Mouse (Mus musculus) retina, postnatal 7 days (tissue): ENCODE data around the gene Cops2.
A peak's percentile ranks its signal among the peaks of the same experiment; 100 is the strongest.

Experiments
- DNase-seq: peaks from one replicate; pipeline ENCODE4 v3.0.0-alpha.2; 2012; ENCODE audit warnings: low read depth, low spot score

Gene Cops2

DNA sequence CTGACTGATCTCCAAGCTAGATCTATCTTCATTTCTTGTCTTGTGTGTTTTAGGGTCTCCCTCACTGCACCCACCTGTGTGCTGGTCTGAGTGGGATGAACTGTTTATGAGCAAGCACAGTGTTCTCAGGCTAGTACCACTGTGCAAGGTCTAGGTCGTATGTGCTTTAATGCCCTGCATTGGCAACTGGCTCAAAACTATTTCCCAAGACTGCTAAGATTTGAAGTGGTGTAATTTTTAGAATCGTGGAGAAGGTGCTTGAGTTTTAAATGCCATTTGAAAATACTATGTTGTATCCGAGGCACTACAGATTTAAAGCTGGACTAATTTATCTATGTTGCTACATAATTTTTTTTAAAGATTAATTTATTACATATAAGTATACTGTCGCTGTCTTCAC is 31.0 kb downstream of the Cops2 start:
- DNase-seq: no peak

DNA sequence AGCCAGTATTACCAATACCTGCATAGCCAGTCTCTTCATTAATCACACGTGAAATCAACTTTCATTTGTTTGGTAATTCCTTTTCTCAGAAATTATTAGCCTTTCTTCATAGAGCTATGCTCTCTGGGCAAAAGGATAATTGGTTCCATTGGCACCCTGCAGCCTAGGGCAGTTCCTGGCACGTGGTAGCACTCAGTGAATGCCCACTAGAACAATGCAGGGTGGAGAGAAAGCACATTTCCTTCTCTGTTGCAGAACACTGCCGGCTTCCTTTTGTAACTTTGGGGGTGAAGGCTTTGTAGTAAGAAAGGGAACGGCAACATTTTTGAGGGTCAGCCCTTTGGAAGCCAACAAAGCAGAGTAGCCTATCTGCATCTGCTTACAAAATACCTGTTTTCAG is 32.7 kb downstream of the Cops2 start:
- DNase-seq: no peak

DNA sequence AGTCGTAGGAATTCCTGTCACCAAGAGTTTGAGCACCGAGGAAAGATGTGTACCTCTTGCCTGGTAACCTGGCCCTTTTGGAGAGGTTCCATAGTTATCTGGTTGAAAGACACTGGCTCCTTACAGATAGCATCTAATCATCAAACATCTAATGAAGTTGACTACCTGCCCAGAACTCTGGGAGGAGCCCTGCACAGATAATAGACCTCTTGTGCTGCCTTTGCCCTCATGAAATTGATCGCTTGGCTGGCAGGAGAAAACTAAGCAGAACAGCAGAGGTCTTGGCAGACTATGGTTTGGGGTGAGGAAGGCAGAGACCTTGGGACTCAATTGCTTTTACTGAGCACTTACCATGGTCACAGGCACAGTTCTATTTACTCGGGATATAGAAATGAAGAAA is 38.5 kb downstream of the Cops2 start:
- no peak for DNase-seq

DNA sequence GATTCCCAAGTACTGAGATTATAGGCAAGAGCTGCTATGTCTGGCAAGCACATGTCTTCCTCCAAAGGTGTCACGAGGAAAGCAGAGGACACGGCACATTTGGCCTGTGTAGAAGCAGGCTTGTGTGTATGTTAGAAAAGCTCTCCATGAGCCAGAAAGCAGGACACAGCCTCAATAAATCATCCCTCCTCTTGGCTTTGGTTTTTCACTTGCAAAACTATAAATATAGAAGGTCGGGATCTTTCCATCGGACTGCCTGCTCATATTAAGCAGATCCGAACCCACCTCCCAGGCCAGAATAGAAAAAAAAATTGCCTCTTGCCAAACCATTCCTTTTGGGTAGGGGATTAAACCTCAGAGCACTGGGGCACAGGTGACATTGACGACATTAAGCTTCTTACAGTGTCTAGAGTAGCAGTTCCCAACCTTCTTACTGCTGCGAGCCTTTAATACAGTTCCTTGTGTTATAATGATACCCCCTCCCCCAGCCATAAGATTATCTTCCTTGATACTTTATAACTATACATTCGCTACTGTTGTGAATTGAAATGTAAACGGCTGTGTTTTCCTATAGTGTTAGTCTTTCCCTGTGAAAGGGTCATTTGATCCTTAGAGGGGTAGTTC is 44.9 kb downstream of the Cops2 start:
- DNase-seq: peak; percentile 9

DNA sequence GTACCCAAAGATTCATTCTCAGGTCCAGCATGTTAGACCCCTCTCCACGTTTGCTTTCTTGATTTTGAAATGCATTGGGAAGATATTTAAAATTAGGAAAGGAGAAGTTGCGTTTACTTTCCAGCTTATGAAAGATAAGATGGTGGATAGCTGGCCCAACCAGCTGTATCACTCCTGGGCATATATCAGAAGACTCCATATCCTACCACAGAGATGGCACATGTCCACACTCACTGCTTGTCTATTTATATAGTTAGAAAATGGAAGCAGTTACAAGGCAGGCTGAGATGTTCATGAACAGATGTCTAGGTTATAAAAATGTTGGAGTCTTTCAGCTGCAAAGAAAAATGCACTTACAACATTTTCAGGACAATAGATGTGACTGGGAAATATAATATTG is 47.6 kb downstream of the Cops2 start:
- DNase-seq: no peak

DNA sequence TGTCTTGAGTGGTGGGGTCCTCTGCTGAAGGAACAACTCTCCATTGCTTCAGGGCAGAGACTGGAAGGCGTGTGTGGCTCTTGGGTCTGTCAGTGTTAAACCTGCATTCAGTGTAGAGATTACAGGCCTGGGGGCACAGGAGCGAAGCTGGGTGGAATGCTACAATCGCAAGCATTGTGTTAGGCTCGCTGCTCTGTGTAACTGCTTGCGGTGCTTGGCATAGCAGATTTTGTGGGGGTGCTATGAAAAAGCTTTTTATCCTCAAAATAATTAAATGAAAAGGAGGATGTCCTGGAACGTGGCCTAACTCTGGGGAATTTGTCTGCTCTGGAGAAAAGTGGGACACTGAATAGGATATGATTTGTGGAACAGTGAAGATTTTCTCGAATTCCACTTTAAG is 49.4 kb downstream of the Cops2 start:
- DNase-seq: no peak

DNA sequence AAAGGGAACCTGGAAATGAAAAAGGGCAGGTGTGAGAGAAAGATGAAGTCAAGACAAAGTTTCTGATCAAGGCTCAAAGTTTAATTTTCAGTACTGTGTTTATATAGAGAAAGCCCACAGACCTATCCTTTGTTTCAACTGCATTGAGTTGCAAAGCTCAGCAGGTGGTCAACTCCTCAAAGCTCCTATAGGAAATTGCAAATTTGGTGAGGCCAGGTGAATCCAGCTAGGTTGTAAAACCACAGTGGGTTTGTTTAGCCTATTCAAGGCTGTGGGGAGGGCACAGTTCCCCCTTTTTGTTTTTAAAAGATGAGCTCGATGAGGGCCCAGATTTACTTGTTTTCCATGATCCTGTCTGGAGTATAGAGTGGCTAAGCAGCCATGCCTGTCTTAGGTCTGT is 53.1 kb downstream of the Cops2 start:
- no peak for DNase-seq

DNA sequence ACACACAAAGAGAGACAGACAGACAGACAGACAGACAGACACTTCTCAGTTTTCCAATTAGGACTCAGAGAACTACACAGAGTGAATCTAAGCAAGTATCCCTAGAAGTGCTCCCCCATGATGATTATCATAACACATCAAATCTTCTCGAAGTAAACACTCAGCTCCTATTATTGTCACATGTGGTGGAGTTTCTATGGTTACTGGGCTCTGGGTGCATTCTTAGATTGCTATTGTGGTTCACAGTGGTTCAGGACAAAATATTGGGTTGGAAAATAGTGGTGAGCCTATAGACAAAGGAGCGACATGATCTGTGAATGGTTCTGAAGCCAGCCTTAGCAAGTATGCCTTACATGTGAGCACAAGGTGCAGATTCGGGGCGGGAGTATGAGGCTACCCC is 57.0 kb downstream of the Cops2 start:
- no peak for DNase-seq

DNA sequence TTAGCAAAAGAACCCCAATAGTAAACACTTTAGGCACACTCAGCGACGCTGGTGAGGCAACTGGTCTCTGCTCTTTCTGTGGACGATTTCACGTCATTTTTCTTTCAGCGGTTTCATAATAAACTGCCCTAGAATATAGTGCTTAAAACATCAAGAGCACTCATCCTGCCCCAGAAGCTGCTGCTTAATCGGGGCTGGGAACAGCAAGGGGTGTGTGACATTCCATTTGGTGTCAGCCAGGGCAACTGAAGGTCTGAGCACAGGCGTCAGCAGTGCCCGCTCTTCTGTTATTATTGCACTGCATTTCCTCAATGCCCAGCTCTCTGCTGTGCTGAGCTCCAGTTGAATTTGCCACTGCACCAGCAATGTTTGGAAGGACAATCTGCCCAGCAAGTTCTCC is 57.9 kb downstream of the Cops2 start:
- no peak for DNase-seq

DNA sequence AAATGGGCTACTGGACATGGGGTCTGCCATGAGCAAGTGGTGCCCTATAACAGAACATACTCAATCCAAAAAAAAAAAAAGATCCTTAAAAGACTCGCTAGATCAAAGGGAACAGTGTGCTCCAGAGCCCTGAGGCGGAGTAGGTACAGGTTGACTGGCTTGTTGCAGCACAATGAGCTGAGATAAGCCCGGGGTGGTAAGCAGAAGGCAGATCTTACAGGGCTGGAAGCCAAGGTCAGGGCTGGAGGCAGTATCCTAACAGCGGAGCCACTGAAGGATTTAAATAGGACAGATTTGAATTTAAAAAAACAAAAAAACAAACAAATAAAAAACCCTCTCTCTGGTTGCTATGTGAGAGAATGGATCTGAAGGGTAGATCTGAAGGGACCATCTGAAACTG is 58.5 kb downstream of the Cops2 start:
- no peak for DNase-seq

DNA sequence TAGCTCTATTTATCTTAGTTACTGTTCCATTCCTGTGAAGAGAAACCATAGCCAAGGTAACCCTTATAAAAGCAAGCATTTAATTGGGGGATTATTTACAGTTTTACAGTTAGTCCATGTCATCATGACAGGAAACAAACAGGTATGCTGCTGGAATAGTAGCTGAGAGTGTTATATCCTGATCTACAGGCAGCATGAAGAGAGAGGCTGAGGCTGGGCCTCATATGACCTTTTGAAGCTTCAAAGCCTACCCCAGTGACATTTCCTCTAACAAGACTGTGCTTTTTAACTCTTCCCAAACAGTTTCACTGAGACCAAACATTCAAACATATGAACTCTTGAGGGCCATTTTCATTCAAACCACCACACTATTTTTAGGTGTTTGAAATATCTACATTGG is 61.1 kb downstream of the Cops2 start:
- no peak for DNase-seq

DNA sequence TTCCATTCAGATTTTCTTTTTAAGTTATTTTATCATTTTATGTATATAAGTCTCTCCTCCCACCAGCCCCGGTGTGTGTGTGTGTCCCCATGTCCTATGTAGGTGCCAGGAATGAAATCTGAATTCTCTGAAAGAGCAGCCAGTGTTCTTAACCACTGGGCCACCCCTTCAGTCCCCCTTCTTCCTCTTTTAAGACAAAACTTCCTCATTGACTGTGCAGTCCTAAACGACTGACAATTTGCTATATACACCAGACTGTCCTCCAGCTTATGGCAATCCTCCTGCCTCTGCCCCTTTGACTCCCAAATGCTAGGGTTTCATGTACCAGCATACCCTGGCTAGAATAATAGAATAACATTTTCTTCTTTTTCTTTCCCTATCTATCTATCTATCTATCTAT is 63.8 kb downstream of the Cops2 start:
- DNase-seq: no peak

DNA sequence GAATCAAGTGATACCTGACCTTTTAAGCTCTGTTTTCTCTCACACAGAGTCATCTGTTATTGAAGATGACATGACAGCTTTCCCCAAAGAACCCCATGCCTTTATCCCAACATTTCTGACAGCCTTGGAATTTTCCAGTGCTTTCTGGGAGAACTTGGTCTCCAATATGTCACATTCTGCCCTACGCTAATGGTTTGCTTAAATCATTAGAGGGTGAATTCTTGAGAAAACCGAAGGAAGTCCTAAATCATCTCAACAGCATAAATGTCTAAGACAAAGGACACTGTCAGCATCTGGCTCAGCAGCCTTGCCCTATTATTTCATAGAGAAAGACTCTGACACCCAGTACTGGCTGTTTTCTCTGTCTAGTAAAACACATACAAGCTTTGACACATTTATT is 64.8 kb downstream of the Cops2 start:
- DNase-seq: no peak

DNA sequence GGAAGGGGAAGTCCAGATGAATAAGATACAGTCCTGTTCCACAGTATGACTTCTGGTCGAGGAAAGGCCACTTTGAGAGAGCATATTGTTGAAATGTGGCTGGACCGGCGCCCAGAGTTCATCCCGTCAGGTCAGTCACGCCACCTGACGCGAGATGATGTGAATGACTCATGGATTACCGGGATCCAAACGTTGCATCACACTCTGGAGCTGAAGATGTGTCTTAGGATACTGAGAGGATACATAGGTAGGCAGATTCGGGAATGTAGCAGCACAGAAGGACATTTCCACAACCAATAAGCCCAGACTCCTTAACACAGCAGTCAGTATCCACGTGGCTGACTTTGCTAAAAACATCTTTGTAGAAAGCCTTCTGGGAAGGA is 66.1 kb downstream of the Cops2 start:
- DNase-seq: no peak

DNA sequence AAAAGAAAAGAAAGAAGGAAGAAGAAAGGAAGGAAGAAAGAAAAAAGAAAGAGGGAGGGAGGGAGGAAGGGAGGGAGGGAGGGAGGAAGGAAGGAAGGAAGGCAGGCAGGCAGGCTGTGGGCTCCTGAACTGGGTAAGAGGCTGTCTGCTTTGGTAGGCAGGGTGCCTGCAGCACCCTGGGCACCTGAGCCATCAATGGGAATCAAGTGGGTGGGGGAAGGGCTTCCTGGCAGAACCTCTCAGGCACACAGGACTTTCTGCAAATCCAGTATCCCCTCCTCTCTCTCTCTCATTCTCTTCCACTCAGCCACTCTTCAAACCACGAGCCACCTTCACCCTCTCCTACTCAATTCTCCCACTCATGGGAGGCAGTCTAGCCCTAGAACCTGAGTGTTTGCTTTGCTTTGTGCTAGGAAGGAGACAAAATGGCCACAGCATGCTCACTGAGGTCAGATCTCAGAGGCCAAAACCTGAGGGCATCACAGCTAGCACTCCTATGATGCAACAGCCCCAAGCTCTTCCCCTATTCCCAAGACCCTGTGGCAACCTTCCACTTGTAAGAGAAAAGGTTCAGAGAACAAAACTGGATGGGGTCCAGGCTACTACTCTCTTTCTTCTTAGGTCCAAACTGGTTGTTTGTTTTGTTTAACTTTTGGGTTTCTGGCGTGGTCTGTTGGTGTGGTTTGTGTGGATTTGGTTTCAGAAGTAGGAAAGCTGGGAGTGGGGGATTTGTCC is 66.6 kb downstream of the Cops2 start:
- DNase-seq: no peak

DNA sequence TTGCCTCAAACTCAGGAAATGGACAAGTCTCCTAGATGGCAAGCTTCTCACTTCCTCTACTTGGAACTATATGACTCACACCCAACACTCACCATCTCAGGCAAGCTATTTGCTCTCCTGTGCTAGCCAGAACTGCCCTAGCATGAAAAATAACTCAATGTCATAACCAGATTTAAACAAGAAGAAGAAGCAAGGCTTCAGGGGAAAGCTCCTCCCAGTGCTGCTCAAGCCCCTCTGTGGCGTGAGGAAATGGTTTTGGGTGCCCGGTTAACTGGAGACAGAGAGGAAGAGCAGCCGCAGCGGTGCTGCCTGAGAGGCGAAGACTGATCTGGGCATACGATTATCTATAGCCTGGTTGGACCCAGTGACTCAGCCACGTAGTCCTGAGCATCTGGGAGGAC is 67.5 kb downstream of the Cops2 start:
- DNase-seq: no peak

DNA sequence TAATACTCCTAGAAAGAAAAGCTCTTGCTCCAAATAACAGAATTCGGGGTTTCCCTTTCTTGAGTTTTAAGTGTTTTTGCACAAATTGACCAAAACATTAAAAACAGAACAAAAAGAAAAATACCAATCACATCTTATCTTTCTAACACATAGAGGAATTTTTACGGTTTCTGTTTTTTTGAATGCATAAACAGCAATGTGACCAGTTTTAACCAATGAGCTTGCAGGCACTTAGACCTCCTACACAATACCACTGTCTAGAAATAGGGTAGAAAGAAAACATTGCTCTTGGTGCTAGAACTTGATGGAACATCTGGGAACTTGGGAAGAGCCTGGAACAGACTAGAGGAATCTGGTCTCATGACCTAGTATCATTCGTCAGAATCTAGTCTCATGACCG is 68.7 kb downstream of the Cops2 start:
- DNase-seq: no peak

DNA sequence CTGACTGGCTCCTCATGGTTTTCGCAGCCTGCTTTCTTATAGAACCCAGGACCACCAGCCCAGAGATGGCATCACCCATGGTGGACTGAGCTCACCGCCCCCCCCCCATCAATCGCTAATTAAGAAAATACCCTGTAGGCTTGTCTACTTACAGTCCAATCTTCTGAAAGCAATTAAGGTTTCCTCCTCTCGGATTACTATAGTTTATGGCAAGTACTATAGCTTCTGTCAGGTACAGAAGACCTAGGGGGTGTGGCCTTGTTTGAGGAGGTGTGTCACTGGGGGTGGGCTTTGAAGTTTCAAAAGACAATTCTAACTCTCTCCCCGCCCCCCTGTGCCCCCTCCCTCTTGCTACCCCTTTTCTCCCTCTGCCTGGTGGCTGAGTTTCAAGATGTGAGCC is 69.7 kb downstream of the Cops2 start:
- DNase-seq: no peak

DNA sequence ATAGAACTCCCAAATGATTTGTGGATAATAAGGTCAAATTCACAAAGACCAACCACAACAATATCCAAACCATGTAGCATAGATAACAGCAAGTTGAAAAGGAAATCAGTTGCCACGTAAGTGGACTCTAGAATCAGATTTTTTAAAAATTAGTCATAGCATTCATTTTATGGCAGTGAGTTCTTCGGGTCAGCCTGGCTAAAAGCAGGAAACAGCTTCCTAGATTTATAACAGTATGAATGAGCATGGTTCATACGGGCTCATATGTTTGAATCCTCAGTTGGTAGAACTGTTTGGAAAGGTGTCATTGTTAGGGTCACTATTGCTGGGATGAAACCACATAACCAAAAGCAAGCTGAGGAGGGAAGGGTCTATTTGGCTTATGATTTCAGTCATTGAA is 70.2 kb downstream of the Cops2 start:
- DNase-seq: no peak

DNA sequence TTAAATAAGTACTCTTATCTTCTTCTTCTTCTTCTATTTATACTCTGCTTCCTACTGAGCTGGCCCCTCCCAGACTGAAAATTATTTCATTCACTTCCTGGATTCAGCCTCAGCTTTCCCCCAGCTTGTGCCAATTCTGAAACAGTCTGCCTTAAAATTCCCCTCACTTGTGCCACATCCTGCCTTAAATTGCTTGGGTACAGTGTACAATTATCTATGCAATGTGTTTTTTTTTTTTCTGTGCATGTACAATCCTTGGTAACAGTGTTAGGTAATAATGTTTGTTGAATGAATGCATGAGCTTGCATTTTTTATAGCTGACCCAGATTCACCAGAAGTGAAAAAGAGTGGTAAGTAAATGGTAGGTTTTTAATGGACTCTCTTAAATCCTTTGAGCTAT is 70.6 kb downstream of the Cops2 start:
- no peak for DNase-seq

DNA sequence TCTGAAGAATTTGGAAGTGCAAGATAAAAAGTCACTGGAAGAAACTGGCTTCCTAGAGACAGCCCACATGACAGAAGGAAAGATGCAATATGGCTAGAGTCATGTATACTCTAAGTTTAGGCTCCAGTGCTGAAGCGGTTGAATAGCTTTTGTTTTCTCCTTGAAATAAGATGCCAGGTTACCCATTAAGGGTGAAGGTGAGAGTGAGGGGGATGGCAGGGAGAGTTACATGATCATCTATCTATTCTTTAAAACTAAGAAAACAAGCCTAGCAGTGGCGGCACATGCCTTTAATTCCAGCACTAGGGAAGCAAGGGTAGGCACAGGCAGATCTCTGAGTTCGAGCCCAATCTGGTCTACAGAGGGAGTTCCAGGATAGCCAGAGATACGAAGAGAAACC is 73.9 kb downstream of the Cops2 start:
- DNase-seq: no peak

DNA sequence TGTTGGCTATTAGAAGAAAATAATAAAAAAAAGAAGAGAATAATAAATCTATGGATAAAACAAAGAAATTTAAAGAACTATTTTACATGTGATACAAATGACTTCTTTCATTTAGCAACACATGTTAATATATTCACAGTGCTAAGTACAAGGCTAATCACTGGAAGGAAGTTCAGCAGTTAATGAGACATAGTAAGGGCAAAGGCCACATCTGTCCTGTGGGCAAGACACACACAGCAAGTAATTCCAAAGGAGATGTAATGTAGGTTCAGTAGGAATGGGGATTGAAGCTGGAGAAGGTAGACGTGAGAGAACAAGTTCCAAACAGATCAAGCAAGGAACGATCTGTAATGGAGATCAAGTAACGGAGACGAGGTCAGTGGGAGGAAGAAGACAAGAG is 74.5 kb downstream of the Cops2 start:
- no peak for DNase-seq

DNA sequence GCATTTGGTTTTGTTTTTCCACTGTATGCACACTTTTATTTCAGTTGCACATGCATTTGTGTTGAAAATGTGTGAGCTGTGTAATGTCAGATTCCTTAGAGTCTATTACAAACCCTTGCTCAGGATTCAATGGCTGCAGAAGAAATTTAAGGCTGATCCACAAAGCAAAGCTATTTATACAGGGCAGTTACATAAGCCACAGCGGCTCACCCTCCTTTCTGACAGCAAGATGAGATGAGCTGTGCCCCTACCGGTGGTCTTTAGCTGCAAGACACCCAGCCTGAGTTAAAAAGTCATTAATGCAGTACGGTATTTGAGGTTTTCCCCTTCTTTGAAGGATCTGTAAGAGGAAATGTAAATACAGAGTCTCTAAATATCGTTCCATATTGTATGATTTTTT is 75.1 kb downstream of the Cops2 start:
- DNase-seq: no peak

DNA sequence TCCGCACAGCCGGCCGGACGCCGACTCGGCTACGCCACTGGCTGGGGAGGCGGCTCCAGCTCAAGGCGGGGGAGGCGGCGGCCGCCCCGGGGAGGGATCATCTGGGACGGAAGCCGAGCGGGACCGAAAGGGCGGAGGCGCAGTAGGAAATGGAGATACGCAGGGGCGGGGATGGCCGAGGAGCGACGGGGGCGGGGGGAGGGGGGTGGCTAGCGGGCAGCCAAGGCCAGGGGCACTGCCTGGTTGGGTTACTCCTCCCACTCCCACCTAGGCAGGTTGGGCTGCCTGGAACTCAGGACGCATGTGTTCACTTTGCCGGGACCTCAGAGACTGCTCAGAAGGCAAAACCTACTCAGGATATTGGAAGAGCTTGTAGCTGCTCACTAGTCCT is 76.2 kb downstream of the Cops2 start, which contains the start of gene Secisbp2l:
TSS of gene Secisbp2l (minus strand) at position 152 of the 391 bp plus-strand sequence.
- peak; percentile 87 for DNase-seq
